Comparison of ENCODE assay signal across 22 mouse cellular contexts in genomic region chr7:80180202-80180601, GRCm38 (mm10).
"Had no signal": no experiment of that assay in that cellular context is flagged by ENCODE, and none has a peak within 500 bp of the region (broad histone marks: within the 10 kb centered on the region; RNA-seq: fewer than 3 reads in every experiment).

No protein-coding gene starts in this region.

- H3K27ac ChIP-seq: heart, adult 2 months; hindbrain, embryonic 13.5 days; hindbrain, embryonic 15.5 days; kidney, embryonic 15.5 days; limb, embryonic 13.5 days; limb, embryonic 15.5 days had no signal

- H3K9ac ChIP-seq: heart, embryonic 12.5 days; heart, embryonic 15.5 days; hindbrain, embryonic 13.5 days; hindbrain, embryonic 15.5 days; kidney, embryonic 15.5 days; limb, embryonic 13.5 days; limb, embryonic 15.5 days had no signal

- DNase-seq: gastrocnemius, postnatal 14 days; gastrocnemius, postnatal 36 days; heart, adult 2 months; heart, postnatal 14 days; heart, postnatal 36 days; kidney, adult 11 months; kidney, adult 2 months; kidney, adult 9 months; kidney, postnatal 14 days; kidney, postnatal 36 days; layer of hippocampus, adult 9-11 months; layer of hippocampus, postnatal 36 days; left cerebral cortex, postnatal 4 days had no signal

- ATAC-seq: intestine, embryonic 16.5 days; liver, embryonic 12.5 days had no signal

- H3K36me3 ChIP-seq: heart, embryonic 12.5 days; heart, embryonic 15.5 days; hindbrain, embryonic 13.5 days; hindbrain, embryonic 15.5 days; kidney, embryonic 15.5 days; limb, embryonic 13.5 days; limb, embryonic 15.5 days; liver, embryonic 12.5 days had no signal

- H3K4me3 ChIP-seq: heart, adult 2 months; heart, embryonic 12.5 days; heart, embryonic 15.5 days; hindbrain, embryonic 13.5 days; hindbrain, embryonic 15.5 days; kidney, embryonic 15.5 days; limb, embryonic 13.5 days; limb, embryonic 15.5 days; liver, embryonic 12.5 days had no signal

- H3K9me3 ChIP-seq: heart, embryonic 12.5 days; heart, embryonic 15.5 days; hindbrain, embryonic 13.5 days; hindbrain, embryonic 15.5 days; kidney, embryonic 15.5 days; limb, embryonic 13.5 days; limb, embryonic 15.5 days; liver, embryonic 12.5 days had no signal

- H3K4me2 ChIP-seq: hindbrain, embryonic 13.5 days; hindbrain, embryonic 15.5 days; kidney, embryonic 15.5 days; limb, embryonic 13.5 days; limb, embryonic 15.5 days; liver, embryonic 12.5 days had no signal

- H3K4me1 ChIP-seq: hindbrain, embryonic 15.5 days; limb, embryonic 13.5 days; limb, embryonic 15.5 days had no signal

- H3K27me3 ChIP-seq: heart, embryonic 15.5 days; hindbrain, embryonic 13.5 days; hindbrain, embryonic 15.5 days; kidney, embryonic 15.5 days; limb, embryonic 13.5 days; limb, embryonic 15.5 days; liver, embryonic 12.5 days had no signal
